Mouse (Mus musculus) neural tube, embryonic 13.5 days (tissue): Measurements from ENCODE around the gene Znhit1. TPM values are rescaled to one million over a fixed set of nuclear protein-coding genes. Genes with fewer than 3 reads are reported as not detected.

ENCODE experiments used
- ATAC-seq: fragments of 200-750 bp; cut with Nextera tagmentation; 2 replicates; pipeline ENCODE4 v1.8.0; 2017; ENCODE audit warnings: low read depth, mild to moderate bottlenecking, moderate TSS enrichment, moderate library complexity
- H3K27ac ChIP-seq: fragments of 300-500 bp; sonication (generic); replicated peaks from 2 replicates; pipeline ENCODE4 v1.5.1; 2015; ENCODE audit warnings: moderate library complexity, mild to moderate bottlenecking, inconsistent platforms
- H3K27me3 ChIP-seq: fragments of 300-500 bp; sonication (generic); 2 replicates; pipeline ENCODE4 v1.6.1; 2015; ENCODE audit warnings: mild to moderate bottlenecking, inconsistent platforms
- H3K36me3 ChIP-seq: fragments of 300-500 bp; sonication (generic); 2 replicates; pipeline ENCODE4 v1.6.1; 2015; ENCODE audit warnings: mild to moderate bottlenecking, inconsistent platforms
- H3K4me1 ChIP-seq: fragments of 300-500 bp; sonication (generic); replicated peaks from 2 replicates; pipeline ENCODE4 v1.6.1; 2015; ENCODE audit warnings: inconsistent platforms
- H3K4me2 ChIP-seq: fragments of 300-500 bp; sonication (generic); 2 replicates; pipeline ENCODE4 v1.6.1; 2015; ENCODE audit warnings: inconsistent platforms, mild to moderate bottlenecking, moderate library complexity
- H3K4me3 ChIP-seq: fragments of 300-500 bp; sonication (generic); 2 replicates; pipeline ENCODE4 v1.5.1; 2015; ENCODE audit warnings: mild to moderate bottlenecking, inconsistent platforms
- H3K9ac ChIP-seq: fragments of 300-500 bp; sonication (generic); 2 replicates; pipeline ENCODE4 v1.6.1; 2015; ENCODE audit warnings: moderate library complexity, mild to moderate bottlenecking, inconsistent platforms
- H3K9me3 ChIP-seq: fragments of 300-500 bp; sonication (generic); 2 replicates; pipeline ENCODE4 v1.6.1; 2016; ENCODE audit warnings: inconsistent platforms
- WGBS: fragments of 180-500 bp; shearing (Covaris S2); methylation state at CpG from one replicate; pipeline ENCODE4 v1.1.7; 2015; 5-methylcytosine and 5-hydroxymethylcytosine counted together
- polyA plus RNA-seq: library from polyadenylated mRNA; unstranded; fragments of >200 nt; fragmentation: Nextera tagmentation; extraction: Ambion mirVana; gene quantifications from 2 replicates; pipeline ENCODE4 v1.2.1, GENCODE M21; 2015

Gene Znhit1
- polyA plus RNA-seq, 1 experiment from 2014 or later, result 110 TPM

- Histone ChIP-seq H3K4me3 (no peak overlapping the region), H3K9ac (no peak overlapping the region), H3K27me3 (no peaks in the 10 kb centered on the region), H3K36me3 (peaks cover 34% of the 10 kb centered on the region), H3K27ac (no peak overlapping the region), H3K4me1 (peaks cover 10% of the 10 kb centered on the region), H3K9me3 (no peaks in the 10 kb centered on the region), H3K4me2 (no peak overlapping the region)
- no peak for ATAC-seq
- WGBS, result 49% methylated on average over 15 of the region's 16 CpGs
Observed at GRCm38 (mm10) chr5:136982338-136982930, 5.4 kb downstream of the Znhit1 start.

- H3K4me3 ChIP-seq, result no peak overlapping the region
- peaks cover 34% of the 10 kb centered on the region for H3K36me3 ChIP-seq
- no peaks in the 10 kb centered on the region for H3K27me3 ChIP-seq
- no peak overlapping the region for H3K9ac ChIP-seq
- no peak for ATAC-seq
- H3K27ac ChIP-seq, result no peak overlapping the region
- H3K9me3 ChIP-seq, result no peaks in the 10 kb centered on the region
- H3K4me2 ChIP-seq, result no peak overlapping the region
- 87% methylated on average over 8 of the region's 8 CpGs for WGBS
- peaks cover 6% of the 10 kb centered on the region for H3K4me1 ChIP-seq
Observed at GRCm38 (mm10) chr5:136980974-136981373, 6.8 kb downstream of the Znhit1 start.

DNA sequence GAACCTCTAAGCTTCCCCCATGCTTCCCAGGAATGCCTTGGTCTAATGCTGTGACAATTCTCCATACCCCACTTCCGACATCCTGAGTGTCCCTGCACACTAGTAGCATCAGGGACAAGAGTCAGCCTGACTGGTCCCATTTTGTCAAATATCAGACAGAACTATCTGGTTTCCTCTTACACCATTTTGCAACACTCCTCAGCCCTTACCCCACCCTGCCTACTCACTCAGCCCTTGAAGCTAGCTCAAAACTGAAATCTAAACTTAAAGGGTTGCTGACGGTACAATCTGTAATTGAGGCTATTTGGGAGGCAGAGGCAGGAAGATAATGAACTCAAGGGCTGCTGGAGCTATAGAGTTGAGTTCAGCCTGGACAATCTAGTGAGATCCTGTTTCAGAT, 8.1 kb downstream of the Znhit1 start:
- no peak overlapping the region for H3K4me2 ChIP-seq
- peaks cover 34% of the 10 kb centered on the region for H3K36me3 ChIP-seq
- H3K27me3 ChIP-seq, result no peaks in the 10 kb centered on the region
- WGBS, result 81% methylated on average over 2 of the region's 2 CpGs
- H3K9me3 ChIP-seq, result no peaks in the 10 kb centered on the region
- H3K4me1 ChIP-seq, result no peaks in the 10 kb centered on the region
- ATAC-seq, result no peak
- H3K27ac ChIP-seq, result no peak overlapping the region
- no peak overlapping the region for H3K9ac ChIP-seq
- no peak overlapping the region for H3K4me3 ChIP-seq

DNA sequence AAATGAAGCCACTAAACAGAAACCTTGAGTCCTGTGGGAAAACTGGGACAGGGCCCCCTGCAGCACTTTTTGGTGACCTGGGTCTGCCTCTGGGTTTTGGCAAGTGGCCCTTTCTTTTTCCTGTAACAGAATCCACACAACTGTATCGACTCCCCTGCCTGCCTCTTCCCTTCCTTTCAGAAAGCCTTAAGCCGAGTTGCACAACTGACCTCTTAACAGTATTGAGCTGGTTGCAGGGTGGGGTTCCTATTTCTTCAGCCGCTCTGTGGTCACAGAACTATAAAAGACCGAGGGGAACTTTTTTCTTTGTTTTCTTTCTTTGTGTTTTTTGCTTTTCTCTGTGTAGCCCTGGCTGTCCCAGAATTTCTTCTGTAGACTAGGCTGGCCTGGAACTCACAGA, 10.1 kb downstream of the Znhit1 start:
- no peaks in the 10 kb centered on the region for H3K27me3 ChIP-seq
- 73% methylated on average over 4 of the region's 4 CpGs for WGBS
- H3K36me3 ChIP-seq, result peaks cover 21% of the 10 kb centered on the region
- ATAC-seq, result no peak
- no peak overlapping the region for H3K27ac ChIP-seq
- H3K9me3 ChIP-seq, result no peaks in the 10 kb centered on the region
- H3K4me1 ChIP-seq, result no peaks in the 10 kb centered on the region
- no peak overlapping the region for H3K9ac ChIP-seq
- no peak overlapping the region for H3K4me3 ChIP-seq
- no peak overlapping the region for H3K4me2 ChIP-seq

- no peaks in the 10 kb centered on the region for H3K27me3 ChIP-seq
- H3K4me1 ChIP-seq, result no peaks in the 10 kb centered on the region
- no peak overlapping the region for H3K4me3 ChIP-seq
- no peaks in the 10 kb centered on the region for H3K9me3 ChIP-seq
- H3K36me3 ChIP-seq, result no peaks in the 10 kb centered on the region
- H3K9ac ChIP-seq, result no peak overlapping the region
- no peak overlapping the region for H3K4me2 ChIP-seq
- ATAC-seq, result no peak
- no peak overlapping the region for H3K27ac ChIP-seq
- 82% methylated on average over 8 of the region's 8 CpGs for WGBS
Observed at GRCm38 (mm10) chr5:136973670-136974069, 14.2 kb downstream of the Znhit1 start.

DNA sequence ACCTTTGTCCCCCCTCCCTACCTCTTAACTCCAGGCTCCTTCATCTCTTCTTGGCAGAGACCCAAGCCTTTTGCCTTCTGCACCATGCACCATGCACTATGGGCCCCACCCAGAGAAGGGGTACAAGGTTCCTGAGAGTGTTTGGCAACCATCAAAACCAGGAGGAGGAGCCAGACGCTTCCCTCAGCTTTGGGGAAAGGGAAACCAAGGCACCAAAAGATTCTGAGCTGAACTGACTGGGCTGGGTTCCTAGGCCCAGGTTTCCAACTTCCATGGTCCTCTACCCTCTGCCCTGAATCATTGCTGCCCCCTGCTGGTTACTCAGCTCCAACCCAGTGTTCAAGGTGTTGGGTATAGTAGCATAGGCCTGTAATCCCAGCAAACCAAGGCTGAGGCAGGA, 17.1 kb downstream of the Znhit1 start:
- ATAC-seq, result no peak
- no peak overlapping the region for H3K9ac ChIP-seq
- H3K36me3 ChIP-seq, result peaks cover 21% of the 10 kb centered on the region
- peaks cover 9% of the 10 kb centered on the region; the same call in 1 of the 2 replicates for H3K4me1 ChIP-seq
- WGBS, result 72% methylated on average over 1 of the region's 1 CpGs
- no peak overlapping the region for H3K4me3 ChIP-seq
- H3K27ac ChIP-seq, result no peak overlapping the region
- H3K27me3 ChIP-seq, result no peaks in the 10 kb centered on the region
- no peaks in the 10 kb centered on the region for H3K9me3 ChIP-seq
- H3K4me2 ChIP-seq, result no peak overlapping the region

GRCm38 (mm10) chr5:136967592-136967991, 20.2 kb downstream of the Znhit1 start:
- H3K4me1 ChIP-seq, result peaks cover 17% of the 10 kb centered on the region
- WGBS, result 80% methylated on average over 10 of the region's 10 CpGs

DNA sequence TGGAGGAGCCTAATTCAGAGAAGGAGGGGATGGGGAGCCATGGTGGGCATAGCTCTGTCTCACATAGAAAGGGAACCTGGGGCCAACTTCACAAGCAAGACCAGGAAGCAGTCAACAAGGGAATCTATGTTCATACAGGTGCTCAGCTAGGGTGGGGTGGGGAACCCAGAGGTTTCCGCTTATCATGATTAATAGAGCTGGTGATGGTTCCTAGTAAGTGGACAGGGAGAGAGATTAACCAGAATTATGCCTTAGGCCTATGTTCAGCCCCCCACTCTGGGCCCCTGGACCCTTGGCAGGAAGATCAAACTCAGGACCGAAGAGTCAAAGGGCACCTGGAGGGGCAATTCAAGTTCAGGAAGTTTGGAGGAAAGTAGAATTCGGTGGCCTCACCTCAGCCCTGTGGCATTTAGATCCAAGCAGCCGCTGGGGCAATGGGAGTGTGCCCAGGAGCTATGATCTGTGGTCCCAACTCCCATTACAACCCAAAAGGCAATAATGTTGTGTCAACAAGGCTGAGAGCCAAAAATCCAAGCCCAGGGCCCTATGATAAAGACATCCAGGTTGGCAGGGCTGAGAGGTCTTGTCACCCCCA, 20.9 kb downstream of the Znhit1 start:
- H3K4me3 ChIP-seq, result no peak overlapping the region
- peaks cover 49% of the 10 kb centered on the region for H3K36me3 ChIP-seq
- H3K9me3 ChIP-seq, result no peaks in the 10 kb centered on the region
- WGBS, result 94% methylated on average over 4 of the region's 4 CpGs
- peaks cover 17% of the 10 kb centered on the region for H3K4me1 ChIP-seq
- no peak overlapping the region for H3K27ac ChIP-seq
- no peak overlapping the region for H3K4me2 ChIP-seq
- ATAC-seq, result no peak
- H3K27me3 ChIP-seq, result no peaks in the 10 kb centered on the region
- no peak overlapping the region for H3K9ac ChIP-seq

More at GRCm38 (mm10) chr5:136967592-136967991, 20.2 kb downstream of the Znhit1 start:
- H3K4me3 ChIP-seq, result no peak overlapping the region
- H3K4me2 ChIP-seq, result no peak overlapping the region
- no peak overlapping the region for H3K27ac ChIP-seq
- H3K27me3 ChIP-seq, result no peaks in the 10 kb centered on the region
- no peaks in the 10 kb centered on the region for H3K9me3 ChIP-seq
- ATAC-seq, result no peak
- no peak overlapping the region for H3K9ac ChIP-seq
- H3K36me3 ChIP-seq, result peaks cover 49% of the 10 kb centered on the region

DNA sequence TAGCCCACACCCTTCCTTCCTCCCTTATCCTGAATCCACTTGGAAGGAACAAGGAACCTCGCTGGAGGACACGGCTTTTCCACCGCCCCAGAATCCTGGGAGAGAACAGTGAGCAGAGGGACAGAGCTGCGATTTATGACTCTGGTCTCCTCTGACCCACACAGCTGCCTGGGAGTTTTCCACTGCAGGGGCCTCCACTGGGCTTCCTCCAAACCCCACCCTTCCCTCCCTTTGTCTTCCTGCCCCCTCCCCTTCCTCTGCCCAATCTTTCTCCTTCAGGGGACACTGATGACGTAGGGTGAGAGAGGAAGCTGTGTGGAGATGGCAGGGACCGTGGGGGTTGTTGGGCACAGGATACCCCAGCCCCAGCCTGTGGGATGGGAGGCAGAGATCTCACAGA, 21.5 kb downstream of the Znhit1 start, which contains the start of gene Cldn15:
TSS of gene Cldn15 (plus strand) at position 286 of the 400 bp plus-strand sequence.
- Histone ChIP-seq H3K9ac (peak within 1 kb of the TSS; percentile 17; the same call in 1 of the 2 replicates), H3K9me3 (no peaks in the 10 kb centered on the region), H3K36me3 (peaks cover 49% of the 10 kb centered on the region), H3K27me3 (no peaks in the 10 kb centered on the region), H3K4me2 (no peak within 1 kb of the TSS), H3K4me1 (peaks cover 22% of the 10 kb centered on the region), H3K4me3 (no peak within 1 kb of the TSS), H3K27ac (peak within 1 kb of the TSS; percentile 28)
- 57% methylated on average over 6 of the region's 6 CpGs for WGBS
- ATAC-seq, result no peak

DNA sequence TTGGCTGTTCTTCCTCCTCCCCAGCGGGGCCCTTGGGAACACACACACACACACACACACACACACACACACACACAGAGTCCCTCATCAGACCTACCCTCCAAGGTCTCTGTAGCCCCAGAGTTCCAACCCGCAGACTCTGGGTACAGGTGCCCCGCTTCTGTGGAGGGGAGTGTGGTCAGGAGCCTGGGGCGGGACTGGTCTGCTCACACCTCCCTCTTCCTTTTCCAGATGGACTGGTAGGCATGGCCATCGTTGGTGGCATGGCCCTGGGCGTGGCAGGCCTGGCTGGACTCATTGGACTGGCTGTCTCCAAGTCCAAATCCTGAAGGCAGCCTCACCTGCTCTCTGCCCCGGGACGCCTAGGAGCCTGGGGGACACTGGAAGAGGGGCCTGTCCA, 22.1 kb downstream of the Znhit1 start:
- H3K4me1 ChIP-seq, result peaks cover 27% of the 10 kb centered on the region
- H3K27me3 ChIP-seq, result no peaks in the 10 kb centered on the region
- no peak overlapping the region for H3K4me2 ChIP-seq
- peak overlapping the region; percentile 18; the same call in 1 of the 2 replicates for H3K27ac ChIP-seq
- no peak for ATAC-seq
- H3K9me3 ChIP-seq, result no peaks in the 10 kb centered on the region
- 0 out of 2 replicates have a peak overlapping the region, but pooled peaks have one; percentile 17 for H3K9ac ChIP-seq
- peaks cover 49% of the 10 kb centered on the region for H3K36me3 ChIP-seq
- 90% methylated on average over 8 of the region's 8 CpGs for WGBS
- H3K4me3 ChIP-seq, result no peak overlapping the region

GRCm38 (mm10) chr5:136965210-136965609, 22.6 kb downstream of the Znhit1 start:
- H3K4me1 ChIP-seq, result peaks cover 27% of the 10 kb centered on the region
- H3K4me3 ChIP-seq, result no peak overlapping the region
- H3K9me3 ChIP-seq, result no peaks in the 10 kb centered on the region
- no peak overlapping the region for H3K9ac ChIP-seq
- no peaks in the 10 kb centered on the region for H3K27me3 ChIP-seq
- no peak overlapping the region for H3K27ac ChIP-seq
- no peak overlapping the region for H3K4me2 ChIP-seq
- WGBS, result 88% methylated on average over 9 of the region's 9 CpGs
- no peak for ATAC-seq
- H3K36me3 ChIP-seq, result peaks cover 49% of the 10 kb centered on the region

- Histone ChIP-seq H3K27me3 (no peaks in the 10 kb centered on the region), H3K4me1 (peaks cover 38% of the 10 kb centered on the region), H3K36me3 (peaks cover 45% of the 10 kb centered on the region), H3K4me3 (peak overlapping the region; percentile 62), H3K9ac (peak overlapping the region; percentile 86), H3K9me3 (no peaks in the 10 kb centered on the region), H3K4me2 (peak overlapping the region; percentile 82), H3K27ac (peak overlapping the region; percentile 93; the same call in 1 of the 2 replicates)
- 69% methylated on average over 8 of the region's 8 CpGs for WGBS
- no peak for ATAC-seq
Observed at GRCm38 (mm10) chr5:136962966-136963540, 24.8 kb downstream of the Znhit1 start.
